Mouse (Mus musculus): ENCODE measurements at regions not wholly inside any gene's neighbourhood (a gene's known extent, or its start where the extent isn't known, plus 50 kb on each side); places are given as distances from the start of the nearest gene placed in this dataset.

GRCm38 (mm10) chr1:92325281-92325680 lies 129.8 kb upstream of the Hdac4 start:
- Histone ChIP-seq H3K4me2 (ENCODE audit: insufficient read depth, low read depth, poor library complexity, severe bottlenecking) (no peak overlapping the region), H3K9me3 (replicated peaks; ENCODE audit: low read length) (no peaks in the 10 kb centered on the region), H3K36me3 (replicated peaks in 1 of 2; ENCODE audit: control insufficient read depth in 1 of 2, insufficient read depth in 1 of 2, low read length in 1 of 2) (no peaks in the 10 kb centered on the region), H3K4me1 (ENCODE audit: control insufficient read depth in 1 of 2, insufficient read depth in 2 of 2) (0 out of 4 replicates have a peak, but pooled peaks cover 0 to 2% of the 10 kb centered on the region in 2 experiments), H3K79me2 (replicated peaks; ENCODE audit: control insufficient read depth, extremely low read depth, insufficient read depth, poor library complexity, severe bottlenecking) (no peaks in the 10 kb centered on the region), H3K27me3 (replicated peaks) (peaks cover 61% of the 10 kb centered on the region), H3K9ac (ENCODE audit: insufficient read depth, low read depth) (no peak overlapping the region), H3K4me3 (replicated peaks in 1 of 3; ENCODE audit: low read depth in 2 of 3, low read length in 2 of 3, poor library complexity in 1 of 3) (no peak overlapping the region), H3K27ac (ENCODE audit: insufficient read depth, low read depth) (no peak overlapping the region)
- no peak for DNase-seq (ENCODE audit: extremely low read depth)
- in situ Hi-C loops (cut with MboI; ENCODE audit: low pct_ligation_motif_present, low pct_unique_long_range_greater_than_20kb, low sequenced_read_pairs) = no loop called here
- no peak for TF ChIP-seq SMC3 (IDR thresholded peaks at IDR 0.05; ENCODE audit: low read depth, low read length)
- TF ChIP-seq RCOR1 (conservative IDR thresholded peaks at IDR 0.05; ENCODE audit: low read depth, low read length) = no peak
- dilution Hi-C loops (cut with MboI; ENCODE audit: extremely low pct_ligation_motif_present, extremely low pct_unique_long_range_greater_than_20kb, low sequenced_read_pairs) = no loop called here

GRCm38 (mm10) chr1:92324091-92324950 lies 128.8 kb upstream of the Hdac4 start:
- Histone ChIP-seq H3K79me2 (replicated peaks; ENCODE audit: control insufficient read depth, extremely low read depth, insufficient read depth, poor library complexity, severe bottlenecking) (no peaks in the 10 kb centered on the region), H3K9ac (ENCODE audit: insufficient read depth, low read depth) (no peak overlapping the region), H3K4me1 (ENCODE audit: control insufficient read depth in 1 of 2, insufficient read depth in 2 of 2) (0 out of 4 replicates have a peak, but pooled peaks cover 0 to 2% of the 10 kb centered on the region in 2 experiments), H3K27ac (ENCODE audit: insufficient read depth, low read depth) (no peak overlapping the region), H3K4me3 (replicated peaks in 1 of 3; ENCODE audit: low read depth in 2 of 3, low read length in 2 of 3, poor library complexity in 1 of 3) (no peak overlapping the region), H3K27me3 (replicated peaks) (peaks cover 51% of the 10 kb centered on the region), H3K4me2 (ENCODE audit: insufficient read depth, low read depth, poor library complexity, severe bottlenecking) (no peak overlapping the region), H3K36me3 (replicated peaks in 1 of 2; ENCODE audit: control insufficient read depth in 1 of 2, insufficient read depth in 1 of 2, low read length in 1 of 2) (no peaks in the 10 kb centered on the region), H3K9me3 (replicated peaks; ENCODE audit: low read length) (no peaks in the 10 kb centered on the region)
- no peak for DNase-seq (ENCODE audit: extremely low read depth)
- dilution Hi-C loops (cut with MboI; ENCODE audit: extremely low pct_ligation_motif_present, extremely low pct_unique_long_range_greater_than_20kb, low sequenced_read_pairs) = no loop called here
- in situ Hi-C loops (cut with MboI; ENCODE audit: low pct_ligation_motif_present, low pct_unique_long_range_greater_than_20kb, low sequenced_read_pairs) = no loop called here
- TF ChIP-seq KAT2A (IDR thresholded peaks at IDR 0.05; ENCODE audit: insufficient replicate concordance, low read length) = no peak
- TF ChIP-seq ZC3H11A (IDR thresholded peaks at IDR 0.05; ENCODE audit: low read depth, low read length) = no peak
- TF ChIP-seq JUN (IDR thresholded peaks at IDR 0.05; ENCODE audit: insufficient read depth, low read depth, low read length) = no peak
- no peak for TF ChIP-seq RCOR1 (conservative IDR thresholded peaks at IDR 0.05; ENCODE audit: low read depth, low read length)
- no peak for TF ChIP-seq MAFK (IDR thresholded peaks at IDR 0.05; ENCODE audit: insufficient replicate concordance, low read length)
- TF ChIP-seq CTCF (conservative IDR thresholded peaks at IDR 0.05 in 1 of 2, IDR thresholded peaks at IDR 0.05 in 1 of 2; ENCODE audit: low read depth in 2 of 2, low read length in 2 of 2) = no peak
- TF ChIP-seq ZNF384 (IDR thresholded peaks at IDR 0.05; ENCODE audit: low read depth, low read length) = no peak
- TF ChIP-seq ZMIZ1 (IDR thresholded peaks at IDR 0.05; ENCODE audit: low read depth, low read length) = no peak
- TF ChIP-seq MEF2A (IDR thresholded peaks at IDR 0.05; ENCODE audit: borderline replicate concordance, low read depth, low read length) = no peak
- no peak for TF ChIP-seq CHD2 (IDR thresholded peaks at IDR 0.05; ENCODE audit: low read length)
- no peak for TF ChIP-seq EP300 (IDR thresholded peaks at IDR 0.05; ENCODE audit: low read length)
- TF ChIP-seq BHLHE40 (IDR thresholded peaks at IDR 0.05; ENCODE audit: low read depth, low read length) = no peak
- TF ChIP-seq PAX5 (IDR thresholded peaks at IDR 0.05; ENCODE audit: low read length) = no peak
- TF ChIP-seq NRF1 (IDR thresholded peaks at IDR 0.05; ENCODE audit: low read depth, low read length) = no peak
- TF ChIP-seq TBP (conservative IDR thresholded peaks at IDR 0.05; ENCODE audit: low read depth, low read length) = no peak
- TF ChIP-seq CHD1 (IDR thresholded peaks at IDR 0.05; ENCODE audit: low read depth, low read length) = no peak

Measured in CH12.LX (cell line).